Mouse (Mus musculus) brain, adult 2 months (tissue): ENCODE results near the gene Slc38a3.

Source experiments
- DNase-seq: peaks from one replicate; pipeline ENCODE4 v3.0.0; 2011; ENCODE audit warnings: low read depth, low spot score

The Slc38a3 gene

GRCm38 (mm10) chr9:107669480-107669945 lies at the start of gene Slc38a3:
Gene Slc38a3, minus strand, starts transcription at chr9:107669530.
- DNase-seq = no peak

GRCm38 (mm10) chr9:107716951-107717350 lies 47.6 kb upstream of the Slc38a3 start:
- no peak for DNase-seq

DNA sequence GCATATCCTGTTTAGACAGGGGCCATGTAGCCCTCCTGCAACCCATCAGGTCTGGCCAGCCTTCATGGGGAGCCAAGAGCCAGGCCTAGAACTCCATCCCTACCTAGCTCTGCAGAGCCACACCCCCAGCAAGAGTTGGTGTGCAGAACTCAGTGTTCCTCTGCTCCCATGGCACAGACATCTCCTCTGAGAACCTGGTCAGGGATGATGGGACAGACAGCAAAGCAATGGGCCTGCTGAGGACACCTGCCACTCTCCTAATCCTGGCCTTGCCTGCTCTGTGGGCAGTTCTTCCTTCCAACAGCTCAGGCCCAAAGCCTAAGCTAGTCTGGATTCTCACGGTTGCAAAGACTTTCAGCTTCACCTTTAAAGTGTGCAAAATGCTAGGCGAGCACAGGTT lies 46.3 kb upstream of the Slc38a3 start:
- no peak for DNase-seq

GRCm38 (mm10) chr9:107714221-107714952 lies 45.1 kb upstream of the Slc38a3 start:
- DNase-seq = peak; percentile 57

- DNase-seq = peak; percentile 88
Observed at GRCm38 (mm10) chr9:107709697-107710483, 40.6 kb upstream of the Slc38a3 start, which contains the start of gene Sema3f. Gene Sema3f, minus strand, starts transcription at chr9:107710475.

- DNase-seq = no peak
Observed at GRCm38 (mm10) chr9:107709096-107709696, 39.9 kb upstream of the Slc38a3 start.

DNA sequence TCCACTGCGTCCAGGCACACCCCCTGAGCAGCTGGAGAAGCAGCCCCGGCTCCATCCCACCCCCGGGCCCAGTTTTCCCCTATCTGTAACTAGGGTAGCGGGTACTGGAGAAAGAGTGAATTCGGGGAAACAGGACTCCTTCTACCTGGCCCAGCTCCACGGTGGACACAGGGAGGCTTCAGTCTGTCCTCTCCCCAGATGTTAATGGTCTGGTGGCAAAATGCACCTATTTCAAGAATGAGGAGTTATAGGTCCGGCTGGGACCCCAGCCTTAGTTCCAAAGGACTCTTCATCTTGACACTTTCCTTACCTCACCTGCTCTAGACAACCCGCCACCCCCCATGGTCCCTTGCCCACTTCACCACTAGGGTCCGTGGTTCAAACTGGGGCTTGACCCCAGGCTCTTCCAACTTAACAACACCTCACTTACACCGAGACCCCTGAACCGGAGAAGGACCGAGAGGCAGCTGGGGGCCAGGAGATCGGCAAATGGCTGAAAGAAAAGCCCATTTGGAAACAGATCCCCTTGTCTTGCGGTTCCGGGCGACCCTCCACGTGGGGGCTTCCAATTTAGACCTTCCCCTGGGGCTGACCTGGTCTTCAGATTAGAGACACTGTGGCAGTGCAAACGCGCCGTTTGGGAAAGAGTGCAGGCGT lies 39.2 kb upstream of the Slc38a3 start:
- no peak for DNase-seq

DNA sequence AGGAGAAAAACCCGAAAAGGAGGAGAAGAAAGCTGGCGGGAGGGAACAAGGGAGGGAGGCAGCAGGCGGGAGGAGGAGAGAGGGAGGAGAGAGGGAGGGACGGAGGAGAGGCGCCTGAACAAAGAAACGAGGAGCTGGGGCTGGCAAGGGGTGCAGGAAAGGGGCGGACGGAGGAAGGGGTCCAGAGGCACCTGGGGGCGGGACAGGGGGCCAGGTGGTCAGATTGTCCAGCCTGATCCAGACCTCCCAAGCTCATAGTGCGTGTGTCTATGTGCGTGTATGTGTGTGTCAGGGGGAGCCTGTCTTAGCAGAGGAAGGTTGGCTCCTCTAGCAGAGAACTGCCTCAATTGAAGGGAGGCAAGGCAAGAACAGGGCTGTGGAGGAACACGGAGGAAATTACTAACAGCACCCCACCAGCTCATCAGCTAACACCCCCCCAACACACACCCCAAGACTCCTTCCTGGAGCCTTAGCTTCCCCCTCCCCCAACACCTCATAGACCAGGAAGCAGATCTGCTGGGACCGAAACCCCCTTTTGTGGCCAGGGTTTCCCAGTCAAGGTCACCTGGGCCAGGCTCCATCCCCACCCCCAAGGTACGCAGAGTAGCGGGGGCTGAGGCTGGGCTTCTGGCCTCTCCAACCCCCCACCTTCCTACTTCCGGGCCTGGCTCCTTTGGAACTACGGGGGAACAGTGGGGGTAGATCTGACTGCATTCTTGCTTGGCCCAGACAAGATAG lies 38.5 kb upstream of the Slc38a3 start:
- DNase-seq = peak; percentile 50

- DNase-seq = no peak
Observed at GRCm38 (mm10) chr9:107706781-107707211, 37.5 kb upstream of the Slc38a3 start.

- DNase-seq = no peak
Observed at GRCm38 (mm10) chr9:107703337-107704122, 34.2 kb upstream of the Slc38a3 start.

DNA sequence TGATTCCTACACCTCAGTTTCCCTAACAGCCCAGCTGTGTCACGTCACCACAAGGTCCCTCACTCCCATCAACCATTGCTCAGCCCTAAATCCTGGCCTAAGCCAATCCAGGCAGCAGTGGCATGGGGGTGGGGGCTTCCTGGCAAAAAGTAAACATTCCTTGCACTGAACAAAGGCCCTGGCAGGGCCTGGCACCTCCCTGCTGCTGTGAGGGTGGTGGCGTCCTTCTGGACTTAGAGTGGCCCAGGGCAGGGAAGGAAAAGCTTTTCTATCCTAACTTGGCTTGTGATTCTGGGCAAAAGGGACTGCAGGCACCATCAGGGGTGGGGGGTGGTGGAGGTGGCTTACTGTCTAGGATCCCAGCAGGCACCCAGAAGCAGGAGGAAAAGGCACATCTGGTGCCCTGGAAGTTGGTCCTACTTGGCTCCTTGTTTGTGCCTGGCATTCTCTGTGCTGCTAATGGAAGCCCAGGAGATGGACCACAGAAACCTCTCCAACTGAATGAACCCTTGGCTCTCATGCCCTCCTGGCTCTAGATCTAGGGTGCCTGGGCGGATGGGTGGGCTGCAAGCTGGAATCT lies 33.4 kb upstream of the Slc38a3 start:
- no peak for DNase-seq

DNA sequence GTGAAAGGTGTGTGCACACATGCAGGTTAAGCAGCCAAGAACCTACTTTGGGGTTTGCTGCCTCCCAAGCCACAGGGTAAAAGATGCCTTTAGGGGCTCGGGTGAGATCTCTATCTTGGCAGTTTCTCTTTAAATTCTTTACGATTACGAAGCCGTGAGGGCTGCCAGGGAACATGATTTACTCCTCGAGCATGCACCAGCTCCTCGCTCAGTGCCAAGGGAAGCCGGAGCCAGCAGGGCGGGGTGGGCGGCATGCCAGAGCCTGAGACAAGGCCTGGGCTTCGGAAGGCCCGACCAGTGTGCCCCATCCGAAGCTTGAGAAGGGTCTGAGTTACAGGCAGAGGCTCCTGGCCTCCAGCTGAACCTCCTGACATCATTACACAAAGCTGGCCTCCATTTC lies 32.3 kb upstream of the Slc38a3 start:
- DNase-seq = peak; percentile 89

DNA sequence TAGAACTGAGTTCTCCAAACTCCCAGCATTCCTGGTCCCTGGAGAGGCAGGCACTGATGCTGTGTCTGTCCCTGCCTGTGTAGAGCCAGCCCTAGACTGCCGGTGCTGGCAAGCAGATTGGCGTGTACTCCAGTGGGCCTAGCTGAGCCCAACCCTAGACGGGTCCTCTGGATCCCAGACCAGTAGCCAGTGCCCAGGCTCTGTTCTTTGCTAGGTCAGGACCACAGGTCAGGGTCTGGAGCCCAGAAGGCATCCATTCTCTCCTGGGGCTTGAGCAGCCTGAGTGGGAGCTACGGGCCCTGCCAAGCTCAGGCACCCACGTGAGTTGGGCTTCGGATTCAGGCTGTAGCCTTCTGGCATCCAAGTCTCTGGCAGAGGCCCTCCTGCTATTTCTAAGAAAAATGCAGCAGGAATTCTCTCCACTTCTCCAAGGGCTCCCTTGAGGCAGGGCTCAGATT lies 30.8 kb upstream of the Slc38a3 start:
- peak; percentile 74 for DNase-seq

DNA sequence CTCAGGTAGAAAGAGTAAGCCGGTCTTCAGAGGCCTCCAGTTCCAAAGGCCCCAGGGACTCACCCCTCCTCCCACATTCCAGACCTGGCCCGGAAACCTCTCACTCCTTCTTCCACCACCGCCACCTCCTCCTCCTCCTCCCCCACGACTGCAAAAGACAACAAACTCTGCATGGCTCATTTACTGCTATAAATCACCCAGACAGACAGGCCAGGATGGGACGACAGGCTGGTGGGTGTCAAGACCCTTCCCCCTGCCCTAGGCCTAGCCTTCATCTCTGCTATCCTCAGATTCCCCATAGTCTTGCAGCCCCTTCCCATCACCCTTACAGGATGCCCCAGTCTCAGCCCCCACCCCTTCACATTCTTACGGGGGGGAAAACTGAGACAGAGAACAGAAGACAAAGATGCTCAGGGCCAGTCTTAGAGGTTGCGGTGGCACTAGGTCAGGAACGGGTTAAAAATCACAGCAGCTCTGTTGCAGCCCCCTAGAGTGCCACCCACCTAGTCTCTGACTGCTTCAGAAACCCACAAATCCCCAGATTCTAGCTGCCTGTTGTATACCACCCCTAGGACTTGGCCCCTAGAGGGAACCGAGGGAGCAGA lies 30.1 kb upstream of the Slc38a3 start:
- no peak for DNase-seq

DNA sequence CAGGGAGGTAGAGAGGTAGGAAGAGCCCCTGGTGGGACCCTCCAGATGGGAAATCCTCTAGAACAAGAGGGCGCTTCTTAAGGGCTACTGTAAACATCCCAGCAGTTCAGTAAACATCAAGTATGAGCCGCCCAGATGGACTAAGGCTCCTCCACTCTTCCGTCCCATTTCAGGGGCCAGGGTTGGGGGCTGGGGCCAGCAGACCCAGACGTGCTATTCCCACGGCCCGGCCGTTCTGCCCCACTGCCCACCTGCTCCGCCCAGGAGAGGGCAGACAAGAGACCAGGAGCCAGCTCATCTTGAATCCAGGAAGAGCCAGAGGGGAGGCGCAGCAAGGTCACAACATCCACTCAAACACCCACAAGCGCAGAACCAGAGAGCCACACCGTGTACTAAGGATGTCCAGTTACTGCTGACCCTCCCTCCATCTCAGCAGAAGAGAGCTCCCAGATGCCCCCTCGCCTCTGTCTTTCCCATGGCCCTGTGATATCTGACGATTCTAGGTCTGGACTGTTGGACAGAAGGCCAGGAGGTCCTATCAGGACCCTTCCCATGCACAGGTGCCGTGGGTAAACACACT lies 29.4 kb upstream of the Slc38a3 start:
- DNase-seq = no peak

DNA sequence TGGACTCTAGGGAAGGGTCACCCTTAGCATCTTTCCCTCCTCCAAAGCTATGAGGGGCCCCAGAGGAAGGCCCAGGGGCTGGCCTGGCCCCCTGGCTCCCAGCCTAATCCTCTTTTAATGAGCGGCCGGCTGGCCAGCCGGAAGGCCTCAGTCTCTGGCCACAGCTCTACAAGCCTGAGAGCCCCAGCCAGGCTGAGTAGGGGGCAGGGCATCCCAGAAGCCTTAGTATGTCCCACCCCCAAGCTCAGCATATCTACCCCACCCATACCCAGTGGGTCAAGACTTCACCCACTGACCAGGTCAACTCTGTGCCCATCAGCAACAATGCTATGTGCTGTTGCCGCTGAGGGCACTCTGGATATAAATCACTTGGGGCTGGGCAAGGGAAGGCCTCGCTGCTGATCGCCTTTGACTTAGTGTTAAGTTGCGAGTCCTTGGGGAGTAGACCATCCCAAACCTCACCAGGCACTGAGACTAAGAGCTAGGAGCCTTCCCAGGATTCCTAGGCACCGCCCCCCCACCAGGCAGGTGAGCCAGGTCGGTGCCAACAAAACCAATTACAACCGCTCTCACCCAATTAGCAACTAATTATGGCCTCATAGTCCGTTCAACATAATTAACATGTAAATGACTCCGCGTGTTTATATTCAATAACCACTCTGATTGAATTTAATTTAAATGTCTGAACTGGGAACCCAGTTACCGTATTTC lies 28.6 kb upstream of the Slc38a3 start:
- no peak for DNase-seq

GRCm38 (mm10) chr9:107696845-107697610 lies 27.7 kb upstream of the Slc38a3 start:
- no peak for DNase-seq

DNA sequence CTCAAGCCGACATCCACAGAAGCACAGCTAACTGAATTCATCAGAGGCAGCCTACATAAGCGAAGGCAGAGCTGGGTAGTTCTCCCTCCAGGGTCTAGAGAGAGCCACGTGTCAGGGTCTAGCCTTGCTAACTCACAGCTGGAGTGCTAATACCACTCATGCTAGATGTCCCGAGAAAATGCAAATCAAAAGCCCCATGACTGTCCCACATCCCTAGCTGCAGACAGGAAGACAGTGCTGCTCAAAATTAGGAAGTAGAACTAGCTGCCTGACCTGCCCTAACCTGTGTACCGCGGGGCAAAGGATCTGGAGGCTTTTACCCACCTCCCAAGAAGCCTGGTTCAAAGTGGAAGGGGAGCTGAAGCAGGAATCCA lies 26.8 kb upstream of the Slc38a3 start:
- DNase-seq = no peak
